Mouse (Mus musculus) gastrocnemius, postnatal 14 days (tissue): ENCODE data around the gene Htr2a. TPM values are rescaled to one million over a fixed set of nuclear protein-coding genes. Genes with fewer than 3 reads are reported as not detected.

Source experiments
- DNase-seq: peaks from one replicate; pipeline ENCODE4 v3.0.0; 2021; ENCODE audit warnings: mixed read lengths
- intact Hi-C: fragments of 180-260 bp; cut with DNase I; formaldehyde crosslinking; loops from one replicate; pipeline ENCODE4 v1.15.1; 2025; ENCODE audit warnings: low total_unique reads
- long read RNA-seq, 2 experiments: library from polyadenylated mRNA; stranded (forward); transcript quantifications; one replicate each; pipeline ENCODE4 v2.0.0; 2021
- total RNA-seq, 2 experiments: library from RNA; stranded (reverse); gene quantifications; 2 replicates each; pipeline ENCODE4 v1.2.3; 2021

Gene Htr2a
- under 1 TPM; 0.51 TPM for total RNA-seq
- long read RNA-seq, experiment 1 = 0 reads
- long read RNA-seq, experiment 2 = 0 reads

- no peak for DNase-seq
- intact Hi-C loops = no loop called here
These were observed at the start of gene Htr2a for GRCm38 (mm10) chr14:74640819-74641381. Gene Htr2a (plus strand): TSS chr14:74640840.

GRCm38 (mm10) chr14:74601333-74602087, 39.1 kb upstream of the Htr2a start:
- intact Hi-C loops = no loop called here
- DNase-seq = no peak

GRCm38 (mm10) chr14:74602543-74602942, 38.1 kb upstream of the Htr2a start:
- intact Hi-C loops = no loop called here
- peak; percentile 34 for DNase-seq

GRCm38 (mm10) chr14:74603131-74603766, 37.4 kb upstream of the Htr2a start:
- intact Hi-C loops = no loop called here
- no peak for DNase-seq

- intact Hi-C loops = no loop called here
- no peak for DNase-seq
These were observed 29.3 kb upstream of the Htr2a start for GRCm38 (mm10) chr14:74611326-74611725.

- intact Hi-C loops = no loop called here
- DNase-seq = no peak
These were observed 21.8 kb upstream of the Htr2a start for GRCm38 (mm10) chr14:74618858-74619257.

GRCm38 (mm10) chr14:74638071-74638470, 2.6 kb upstream of the Htr2a start:
- intact Hi-C loops = no loop called here
- no peak for DNase-seq

GRCm38 (mm10) chr14:74641668-74642230, 1.1 kb downstream of the Htr2a start:
- no peak for DNase-seq
- intact Hi-C loops = no loop called here

- intact Hi-C loops = no loop called here
These were observed 2.7 kb downstream of the Htr2a start for GRCm38 (mm10) chr14:74643296-74643695.

GRCm38 (mm10) chr14:74646107-74646793, 5.6 kb downstream of the Htr2a start:
- no peak for DNase-seq
- intact Hi-C loops = no loop called here

More at GRCm38 (mm10) chr14:74643296-74643695, 2.7 kb downstream of the Htr2a start:
- peak; percentile 75 for DNase-seq

GRCm38 (mm10) chr14:74650001-74650400, 9.4 kb downstream of the Htr2a start:
- intact Hi-C loops = no loop called here
- DNase-seq = no peak

- no peak for DNase-seq
- intact Hi-C loops = no loop called here
These were observed 11.0 kb downstream of the Htr2a start for GRCm38 (mm10) chr14:74651678-74652077.

- intact Hi-C loops = no loop called here
- no peak for DNase-seq
These were observed 16.6 kb downstream of the Htr2a start for GRCm38 (mm10) chr14:74657227-74657626.

GRCm38 (mm10) chr14:74659411-74659841, 18.8 kb downstream of the Htr2a start:
- no peak for DNase-seq
- intact Hi-C loops = no loop called here

- intact Hi-C loops = no loop called here
- no peak for DNase-seq
These were observed 31.7 kb downstream of the Htr2a start for GRCm38 (mm10) chr14:74672137-74673019.

GRCm38 (mm10) chr14:74673020-74673350, 32.3 kb downstream of the Htr2a start:
- intact Hi-C loops = no loop called here
- no peak for DNase-seq

GRCm38 (mm10) chr14:74673584-74673983, 32.9 kb downstream of the Htr2a start:
- no peak for DNase-seq
- intact Hi-C loops = no loop called here

GRCm38 (mm10) chr14:74679841-74680240, 39.2 kb downstream of the Htr2a start:
- no peak for DNase-seq
- intact Hi-C loops = no loop called here
